9 mouse cellular contexts compared by ENCODE assay signal in the genomic region with DNA sequence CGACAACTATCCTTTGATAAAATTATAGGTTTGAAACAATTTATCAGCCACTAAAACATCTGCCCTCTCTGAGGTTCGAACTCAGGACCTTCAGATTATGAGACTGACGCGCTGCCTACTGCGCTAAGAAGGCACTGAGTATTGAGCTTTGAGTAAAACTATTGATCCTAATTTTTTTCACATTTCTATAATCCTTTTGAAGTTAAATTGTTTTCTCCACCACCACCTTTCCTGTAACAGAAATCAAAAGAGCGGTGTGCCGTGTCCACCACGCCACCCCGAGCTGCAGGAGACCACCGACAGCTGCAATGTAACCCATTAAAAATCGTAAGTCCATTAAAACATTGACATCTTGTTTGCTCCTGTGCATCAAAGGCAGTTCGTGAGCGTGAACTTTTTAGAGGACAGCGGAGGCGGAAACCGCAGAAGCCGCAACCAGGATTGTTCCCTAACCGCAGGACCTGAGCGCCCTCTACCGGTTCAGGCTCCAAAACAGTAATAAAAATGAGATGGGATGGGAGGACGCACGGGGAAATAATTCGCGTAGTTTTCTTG. TPM values are rescaled to one million over a fixed set of nuclear protein-coding genes. Genes with fewer than 3 reads are reported as not detected.
DNase-seq lines count a peak whose midpoint lies in the region; ATAC-seq and TF ChIP-seq lines count a peak whose summit lies in the region.
"Had no signal": no experiment of that assay in that cellular context is flagged by ENCODE, and none has a peak within 500 bp of the region (broad histone marks: within the 10 kb centered on the region; RNA-seq: fewer than 3 reads in every experiment).

No protein-coding gene starts in this region.

- no peaks in the 10 kb centered on the region for H3K36me3 ChIP-seq in C2C12 (ENCODE audit: control insufficient read depth, insufficient read depth)
- H3K36me3 ChIP-seq in heart, embryonic 14.5 days (ENCODE audit: control insufficient read depth, insufficient read depth, low read length): no peaks in the 10 kb centered on the region
- no peaks in the 10 kb centered on the region for H3K36me3 ChIP-seq in liver, embryonic 13.5 days
- H3K36me3 ChIP-seq in neural tube, embryonic 13.5 days: no peaks in the 10 kb centered on the region

- peak overlapping the region; percentile 23 for H3K4me3 ChIP-seq in C2C12 (ENCODE audit: insufficient read depth, poor library complexity, severe bottlenecking)
- H3K4me3 ChIP-seq in heart, embryonic 14.5 days (ENCODE audit: control insufficient read depth in 1 of 2, insufficient read depth in 1 of 2, low read depth in 1 of 2, low read length in 2 of 2): peak overlapping the region; percentile 47 to 83
- H3K4me3 ChIP-seq in liver, embryonic 13.5 days (replicated peaks): peak overlapping the region; percentile 55
- peak overlapping the region; percentile 34 for H3K4me3 ChIP-seq in neural tube, embryonic 13.5 days

- H3K4me2 ChIP-seq in heart, embryonic 14.5 days (ENCODE audit: low read length): peak overlapping the region; percentile 75
- H3K4me2 ChIP-seq in liver, embryonic 13.5 days: peak overlapping the region; percentile 65
- H3K4me2 ChIP-seq in neural tube, embryonic 13.5 days: peak overlapping the region; percentile 55

- ATAC-seq in heart, embryonic 14.5 days (ENCODE audit: insufficient number of reproducible peaks, insufficient read depth, low FRiP score, low read depth): 0 out of 2 replicates have a peak, but pooled peaks have one; percentile 31
- ATAC-seq in liver, embryonic 13.5 days (ENCODE audit: low read depth): peak; percentile 68; the same call in 1 of the 2 replicates
- peak; percentile 86 for ATAC-seq in neural tube, embryonic 13.5 days (ENCODE audit: low read depth)

- H3K9ac ChIP-seq in heart, embryonic 14.5 days (ENCODE audit: low read length): peak overlapping the region; percentile 56
- peak overlapping the region; percentile 41 for H3K9ac ChIP-seq in liver, embryonic 13.5 days
- H3K9ac ChIP-seq in neural tube, embryonic 13.5 days: no peak overlapping the region; the same call in 1 of the 2 replicates

- H3ac ChIP-seq in C2C12 (ENCODE audit: control insufficient read depth, insufficient read length, low read depth): no peak overlapping the region

- H3K79me2 ChIP-seq in C2C12 (ENCODE audit: control insufficient read depth, insufficient read depth): no peaks in the 10 kb centered on the region

- no peaks in the 10 kb centered on the region for H3K9me3 ChIP-seq in heart, embryonic 14.5 days (ENCODE audit: control insufficient read depth, low read length)
- H3K9me3 ChIP-seq in liver, embryonic 13.5 days (replicated peaks): no peaks in the 10 kb centered on the region
- H3K9me3 ChIP-seq in neural tube, embryonic 13.5 days: no peaks in the 10 kb centered on the region

- peak overlapping the region in 1 of 2 experiments; percentile 61; a peak in 1 of 4 replicates for H3K27ac ChIP-seq in heart, embryonic 14.5 days (replicated peaks in 1 of 2; ENCODE audit: control insufficient read depth in 1 of 2, insufficient read depth in 1 of 2, low read depth in 2 of 2, low read length in 2 of 2)
- H3K27ac ChIP-seq in liver, embryonic 13.5 days: no peak overlapping the region
- H3K27ac ChIP-seq in neural tube, embryonic 13.5 days (replicated peaks): no peak overlapping the region

- peak; percentile 41 for TF ChIP-seq CTCF in C2C12 (IDR thresholded peaks at IDR 0.05; ENCODE audit: control insufficient read depth, insufficient read depth, insufficient read length)

- no peaks in the 10 kb centered on the region for H3K79me3 ChIP-seq in C2C12 (ENCODE audit: low read depth)

- DNase-seq in brain, embryonic 18.5 days (ENCODE audit: low read depth, low spot score): peak; percentile 40
- DNase-seq in fibroblast of lung, adult 2 months (ENCODE audit: low read depth): peak; percentile 45
- peak; percentile 85 for DNase-seq in kidney, postnatal 14 days
- DNase-seq in liver, embryonic 13.5 days: peak; percentile 64
- DNase-seq in testis, postnatal 10 days (ENCODE audit: low spot score): peak; percentile 93

- H3K4me1 ChIP-seq in heart, embryonic 14.5 days (ENCODE audit: control insufficient read depth in 2 of 2, insufficient read depth in 2 of 2, low read length in 2 of 2): peaks cover 0 to 2% of the 10 kb centered on the region in 2 experiments; a peak in 3 of 4 replicates
- H3K4me1 ChIP-seq in liver, embryonic 13.5 days (replicated peaks): peaks cover 18% of the 10 kb centered on the region
- peaks cover 13% of the 10 kb centered on the region; the same call in 1 of the 2 replicates for H3K4me1 ChIP-seq in neural tube, embryonic 13.5 days (replicated peaks)

- under 1% methylated on average over 24 of the region's 24 CpGs for WGBS in heart, embryonic 14.5 days
- under 1% methylated on average over 24 of the region's 24 CpGs for WGBS in liver, embryonic 13.5 days (ENCODE audit: insufficient replicate concordance)
- under 1% methylated on average over 24 of the region's 24 CpGs for WGBS in neural tube, embryonic 13.5 days

- no peaks in the 10 kb centered on the region for H3K27me3 ChIP-seq in C2C12 (ENCODE audit: control insufficient read depth, insufficient read depth, insufficient read length)
- no peaks in the 10 kb centered on the region for H3K27me3 ChIP-seq in heart, embryonic 14.5 days (ENCODE audit: control insufficient read depth, insufficient read depth, low read length)
- peaks cover 42% of the 10 kb centered on the region for H3K27me3 ChIP-seq in liver, embryonic 13.5 days
- peaks cover 12% of the 10 kb centered on the region for H3K27me3 ChIP-seq in neural tube, embryonic 13.5 days

TF ChIP-seq in C2C12, 6 proteins besides CTCF, POLR2A, EP300 and RAD21:
- TF ChIP-seq MAX (IDR thresholded peaks at IDR 0.05) (peak; percentile 43), USF1 (IDR thresholded peaks at IDR 0.05; ENCODE audit: low read depth) (no peak)

RNA-seq across cellular contexts. Expression of a gene that starts 14.8 kb away (rescaled TPM):
- not detected for polyA plus RNA-seq in C2C12 (2012; fragmentation: generic; extraction: Trizol)
- polyA plus RNA-seq in heart, embryonic 14.5 days (2014; fragmentation: Nextera tagmentation; extraction: Ambion mirVana): not detected in 2 replicates
- not detected in 2 replicates for polyA plus RNA-seq in liver, embryonic 13.5 days (2015; fragmentation: Nextera tagmentation; extraction: Ambion mirVana)
- polyA plus RNA-seq in neural tube, embryonic 13.5 days (2015; fragmentation: Nextera tagmentation; extraction: Ambion mirVana): not detected in 2 replicates

RNA-seq across cellular contexts. Expression of a gene that starts 20.0 kb away (rescaled TPM):
- polyA plus RNA-seq in C2C12 (2012; fragmentation: generic; extraction: Trizol): not detected
- polyA plus RNA-seq in heart, embryonic 14.5 days (2014; fragmentation: Nextera tagmentation; extraction: Ambion mirVana): not detected in 2 replicates
- not detected in 2 replicates for polyA plus RNA-seq in liver, embryonic 13.5 days (2015; fragmentation: Nextera tagmentation; extraction: Ambion mirVana)
- polyA plus RNA-seq in neural tube, embryonic 13.5 days (2015; fragmentation: Nextera tagmentation; extraction: Ambion mirVana): not detected in 2 replicates
- polyA plus RNA-seq: gonadal fat pad, adult 2 months had no signal

RNA-seq across cellular contexts. Expression of a gene that starts 34.2 kb away (rescaled TPM):
- polyA plus RNA-seq in C2C12 (2012; fragmentation: generic; extraction: Trizol): not detected
- polyA plus RNA-seq in heart, embryonic 14.5 days (2014; fragmentation: Nextera tagmentation; extraction: Ambion mirVana): not detected in 2 replicates
- polyA plus RNA-seq in liver, embryonic 13.5 days (2015; fragmentation: Nextera tagmentation; extraction: Ambion mirVana): not detected in 2 replicates
- not detected in 2 replicates for polyA plus RNA-seq in neural tube, embryonic 13.5 days (2015; fragmentation: Nextera tagmentation; extraction: Ambion mirVana)

RNA-seq across cellular contexts. Expression of a gene that starts 35.9 kb away (rescaled TPM):
- polyA plus RNA-seq in C2C12 (2012; fragmentation: generic; extraction: Trizol): 3.1 TPM
- polyA plus RNA-seq in heart, embryonic 14.5 days (2014; fragmentation: Nextera tagmentation; extraction: Ambion mirVana): 6.9 and 8.1 TPM in 2 replicates
- 4.4 and 5.0 TPM in 2 replicates for polyA plus RNA-seq in liver, embryonic 13.5 days (2015; fragmentation: Nextera tagmentation; extraction: Ambion mirVana)
- polyA plus RNA-seq in neural tube, embryonic 13.5 days (2015; fragmentation: Nextera tagmentation; extraction: Ambion mirVana): 13.8 and 14.4 TPM in 2 replicates

Comparison
In these comparisons a context has a peak if more than half of its experiments do, and no peak if none do; other contexts are left out.
1. DNase-seq: peak in every context shown above with its lines; median percentile 93 in testis, postnatal 10 days; 85 in kidney, postnatal 14 days; 64 in liver, embryonic 13.5 days; 45 in fibroblast of lung, adult 2 months; 40 in brain, embryonic 18.5 days.
2. ATAC-seq: peak in every context shown above with its lines; median percentile 86 in neural tube, embryonic 13.5 days; 68 in liver, embryonic 13.5 days; 31 in heart, embryonic 14.5 days.